Mouse (Mus musculus): ENCODE measurements around the gene Cacnb3.

DNA sequence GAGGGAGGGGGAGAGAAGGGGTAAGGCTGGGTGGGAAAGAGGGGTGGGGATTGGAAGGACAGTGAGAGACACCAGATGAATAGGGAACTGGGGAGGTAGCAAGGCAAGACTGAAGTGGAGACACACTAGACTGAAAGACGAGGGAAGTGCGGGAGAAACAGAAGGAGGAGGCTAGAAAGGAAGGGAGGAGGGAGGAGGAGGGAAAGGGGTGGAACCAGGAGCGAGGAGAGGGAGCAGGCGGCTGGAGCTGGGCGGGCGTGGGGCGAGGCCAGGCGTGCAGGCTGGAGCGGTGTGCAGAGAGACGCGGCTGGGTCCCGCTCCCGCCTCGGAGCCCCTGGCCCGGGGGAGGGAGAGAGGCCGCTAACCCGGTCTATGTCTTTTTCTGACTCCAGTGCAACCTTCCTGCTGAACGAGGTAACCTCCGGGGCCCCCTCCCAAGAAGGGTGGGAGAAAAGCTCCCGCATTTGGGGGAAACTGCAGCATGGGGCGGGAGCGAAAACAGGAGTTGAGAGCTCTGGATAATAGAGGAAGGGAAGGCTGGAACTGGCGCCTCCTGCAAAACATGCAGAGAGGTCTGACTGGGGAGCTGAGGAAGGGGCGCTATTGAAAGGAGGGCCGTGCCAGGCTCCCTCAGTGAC, 1.6 kb downstream of the Cacnb3 start:
- TF ChIP-seq CTCF (IDR thresholded peaks at IDR 0.05; ENCODE audit: low read depth) (no peak), EP300 (optimal IDR thresholded peaks at IDR 0.05) (no peak)
